Mouse (Mus musculus) liver, postnatal 0 days (tissue): Measurements from ENCODE around the gene Pax2.

Experiments used
- CTCF ChIP-seq: sonication (generic); IDR thresholded peaks from 2 replicates; pipeline ENCODE4 v1.5.1; 2016; ENCODE audit warnings: antibody characterized with exemption, low read depth
- EP300 ChIP-seq: IDR thresholded peaks from 2 replicates; pipeline ENCODE4 v1.6.1; 2016; ENCODE audit warnings: antibody characterized with exemption, low read depth, mild to moderate bottlenecking

DNA sequence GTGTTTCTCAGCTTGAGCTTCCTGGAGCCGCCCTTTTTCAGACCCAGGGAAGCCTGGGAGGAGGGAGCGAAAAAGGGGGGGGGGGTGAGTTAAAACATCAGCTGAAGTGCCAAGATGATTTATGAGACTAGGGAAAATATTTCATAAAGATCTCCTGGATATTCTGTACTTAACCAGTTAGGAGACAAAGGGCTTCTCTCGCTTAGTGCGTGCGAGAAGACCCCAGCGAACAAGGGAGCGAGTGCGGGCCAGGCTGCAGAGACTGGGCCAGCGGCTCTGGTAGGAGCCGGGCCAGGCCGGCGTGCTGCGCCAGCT, 510 bp upstream of the Pax2 start:
- TF ChIP-seq CTCF (no peak), EP300 (no peak)
